Mouse (Mus musculus) megakaryocyte, embryonic 14.5 days (primary cell): ENCODE measurements around the gene Ada.

Experiments
- FLI1 ChIP-seq: IDR thresholded peaks from 2 replicates; pipeline ENCODE4 v1.6.1; 2012; ENCODE audit warnings: low read length, inconsistent platforms, mixed read lengths
- GATA1 ChIP-seq: IDR thresholded peaks from 3 replicates; pipeline ENCODE4 v1.6.1; 2012; ENCODE audit warnings: mixed read lengths, low read length, inconsistent platforms, borderline replicate concordance

- TF ChIP-seq GATA1: no peak
- no peak for TF ChIP-seq FLI1
Measured at GRCm38 (mm10) chr2:163690409-163691304, 59.4 kb downstream of the Ada start.
